Mouse (Mus musculus): ENCODE data around the gene Rad23b. TPM values are rescaled to one million over a fixed set of nuclear protein-coding genes. Genes with fewer than 3 reads are reported as not detected.

Gene Rad23b
- polyA plus RNA-seq, 1 experiment: 400 TPM

- H3K4me3 ChIP-seq (ENCODE audit: control insufficient read depth, low read depth, low read length): peak overlapping the region; percentile 82
- H3K4me1 ChIP-seq (ENCODE audit: control insufficient read depth, insufficient read depth, low read length): peaks cover 6% of the 10 kb centered on the region
- peak overlapping the region; percentile 88 for H3K27ac ChIP-seq (ENCODE audit: control insufficient read depth, insufficient read depth, low read depth, low read length)
- H3K36me3 ChIP-seq (ENCODE audit: control insufficient read depth, insufficient read depth, low read length): no peaks in the 10 kb centered on the region; the same call in 1 of the 2 replicates
- TF ChIP-seq POLR2A (IDR thresholded peaks at IDR 0.05; ENCODE audit: control insufficient read depth, low read depth, low read length) (no peak), CTCF (IDR thresholded peaks at IDR 0.05; ENCODE audit: control insufficient read depth, insufficient read depth, insufficient replicate concordance, low read depth, low read length) (no peak)
- no peaks in the 10 kb centered on the region for H3K27me3 ChIP-seq (ENCODE audit: control insufficient read depth, insufficient read depth, low read length)
These were observed 6.0 kb downstream of the Rad23b start for GRCm38 (mm10) chr4:55355845-55356244.

GRCm38 (mm10) chr4:55356726-55357125 lies 6.9 kb downstream of the Rad23b start:
- Histone ChIP-seq H3K27ac (ENCODE audit: control insufficient read depth, insufficient read depth, low read depth, low read length) (peak overlapping the region; percentile 88), H3K4me3 (ENCODE audit: control insufficient read depth, low read depth, low read length) (peak overlapping the region; percentile 82), H3K27me3 (ENCODE audit: control insufficient read depth, insufficient read depth, low read length) (no peaks in the 10 kb centered on the region), H3K4me1 (ENCODE audit: control insufficient read depth, insufficient read depth, low read length) (peaks cover 4% of the 10 kb centered on the region), H3K36me3 (ENCODE audit: control insufficient read depth, insufficient read depth, low read length) (no peaks in the 10 kb centered on the region; the same call in 1 of the 2 replicates)
- TF ChIP-seq POLR2A (IDR thresholded peaks at IDR 0.05; ENCODE audit: control insufficient read depth, low read depth, low read length) (no peak), CTCF (IDR thresholded peaks at IDR 0.05; ENCODE audit: control insufficient read depth, insufficient read depth, insufficient replicate concordance, low read depth, low read length) (no peak)

GRCm38 (mm10) chr4:55363866-55364265 lies 14.0 kb downstream of the Rad23b start:
- no peak for TF ChIP-seq CTCF (IDR thresholded peaks at IDR 0.05; ENCODE audit: control insufficient read depth, insufficient read depth, insufficient replicate concordance, low read depth, low read length)
- TF ChIP-seq POLR2A (IDR thresholded peaks at IDR 0.05; ENCODE audit: control insufficient read depth, low read depth, low read length): no peak
- no peak overlapping the region for H3K27ac ChIP-seq (ENCODE audit: control insufficient read depth, insufficient read depth, low read depth, low read length)
- H3K27me3 ChIP-seq (ENCODE audit: control insufficient read depth, insufficient read depth, low read length): no peaks in the 10 kb centered on the region
- no peak overlapping the region for H3K4me3 ChIP-seq (ENCODE audit: control insufficient read depth, low read depth, low read length)
- no peaks in the 10 kb centered on the region for H3K4me1 ChIP-seq (ENCODE audit: control insufficient read depth, insufficient read depth, low read length)
- H3K36me3 ChIP-seq (ENCODE audit: control insufficient read depth, insufficient read depth, low read length): no peaks in the 10 kb centered on the region

GRCm38 (mm10) chr4:55364374-55364773 lies 14.5 kb downstream of the Rad23b start:
- Histone ChIP-seq H3K4me1 (ENCODE audit: control insufficient read depth, insufficient read depth, low read length) (no peaks in the 10 kb centered on the region), H3K36me3 (ENCODE audit: control insufficient read depth, insufficient read depth, low read length) (no peaks in the 10 kb centered on the region), H3K27ac (ENCODE audit: control insufficient read depth, insufficient read depth, low read depth, low read length) (no peak overlapping the region), H3K4me3 (ENCODE audit: control insufficient read depth, low read depth, low read length) (no peak overlapping the region), H3K27me3 (ENCODE audit: control insufficient read depth, insufficient read depth, low read length) (no peaks in the 10 kb centered on the region)
- no peak for TF ChIP-seq CTCF (IDR thresholded peaks at IDR 0.05; ENCODE audit: control insufficient read depth, insufficient read depth, insufficient replicate concordance, low read depth, low read length)
- no peak for TF ChIP-seq POLR2A (IDR thresholded peaks at IDR 0.05; ENCODE audit: control insufficient read depth, low read depth, low read length)

GRCm38 (mm10) chr4:55366014-55366413 lies 16.2 kb downstream of the Rad23b start:
- Histone ChIP-seq H3K27me3 (ENCODE audit: control insufficient read depth, insufficient read depth, low read length) (no peaks in the 10 kb centered on the region), H3K36me3 (ENCODE audit: control insufficient read depth, insufficient read depth, low read length) (peaks cover 2% of the 10 kb centered on the region), H3K27ac (ENCODE audit: control insufficient read depth, insufficient read depth, low read depth, low read length) (no peak overlapping the region), H3K4me1 (ENCODE audit: control insufficient read depth, insufficient read depth, low read length) (no peaks in the 10 kb centered on the region), H3K4me3 (ENCODE audit: control insufficient read depth, low read depth, low read length) (no peak overlapping the region)
- TF ChIP-seq POLR2A (IDR thresholded peaks at IDR 0.05; ENCODE audit: control insufficient read depth, low read depth, low read length): no peak

GRCm38 (mm10) chr4:55370127-55370526 lies 20.3 kb downstream of the Rad23b start:
- Histone ChIP-seq H3K27ac (ENCODE audit: control insufficient read depth, insufficient read depth, low read depth, low read length) (no peak overlapping the region), H3K36me3 (ENCODE audit: control insufficient read depth, insufficient read depth, low read length) (peaks cover 2% of the 10 kb centered on the region), H3K4me1 (ENCODE audit: control insufficient read depth, insufficient read depth, low read length) (no peaks in the 10 kb centered on the region), H3K27me3 (ENCODE audit: control insufficient read depth, insufficient read depth, low read length) (no peaks in the 10 kb centered on the region), H3K4me3 (ENCODE audit: control insufficient read depth, low read depth, low read length) (no peak overlapping the region)
- no peak for TF ChIP-seq CTCF (IDR thresholded peaks at IDR 0.05; ENCODE audit: control insufficient read depth, insufficient read depth, insufficient replicate concordance, low read depth, low read length)
- TF ChIP-seq POLR2A (IDR thresholded peaks at IDR 0.05; ENCODE audit: control insufficient read depth, low read depth, low read length): no peak

GRCm38 (mm10) chr4:55371355-55371754 lies 21.5 kb downstream of the Rad23b start:
- Histone ChIP-seq H3K36me3 (ENCODE audit: control insufficient read depth, insufficient read depth, low read length) (peaks cover 2% of the 10 kb centered on the region), H3K4me3 (ENCODE audit: control insufficient read depth, low read depth, low read length) (no peak overlapping the region), H3K4me1 (ENCODE audit: control insufficient read depth, insufficient read depth, low read length) (no peaks in the 10 kb centered on the region), H3K27me3 (ENCODE audit: control insufficient read depth, insufficient read depth, low read length) (no peaks in the 10 kb centered on the region), H3K27ac (ENCODE audit: control insufficient read depth, insufficient read depth, low read depth, low read length) (no peak overlapping the region)
- no peak for TF ChIP-seq CTCF (IDR thresholded peaks at IDR 0.05; ENCODE audit: control insufficient read depth, insufficient read depth, insufficient replicate concordance, low read depth, low read length)
- TF ChIP-seq POLR2A (IDR thresholded peaks at IDR 0.05; ENCODE audit: control insufficient read depth, low read depth, low read length): no peak

- no peak overlapping the region for H3K27ac ChIP-seq (ENCODE audit: control insufficient read depth, insufficient read depth, low read depth, low read length)
- H3K4me1 ChIP-seq (ENCODE audit: control insufficient read depth, insufficient read depth, low read length): no peaks in the 10 kb centered on the region
- no peak for TF ChIP-seq CTCF (IDR thresholded peaks at IDR 0.05; ENCODE audit: control insufficient read depth, insufficient read depth, insufficient replicate concordance, low read depth, low read length)
- no peak for TF ChIP-seq POLR2A (IDR thresholded peaks at IDR 0.05; ENCODE audit: control insufficient read depth, low read depth, low read length)
- no peaks in the 10 kb centered on the region for H3K36me3 ChIP-seq (ENCODE audit: control insufficient read depth, insufficient read depth, low read length)
- no peak overlapping the region for H3K4me3 ChIP-seq (ENCODE audit: control insufficient read depth, low read depth, low read length)
- H3K27me3 ChIP-seq (ENCODE audit: control insufficient read depth, insufficient read depth, low read length): no peaks in the 10 kb centered on the region
These were observed 32.5 kb downstream of the Rad23b start for GRCm38 (mm10) chr4:55382350-55382749.

All from testis, adult 2 months (tissue).